Mouse (Mus musculus): ENCODE data around the gene Kif28. TPM values are rescaled to one million over a fixed set of nuclear protein-coding genes. Genes with fewer than 3 reads are reported as not detected.

Kif28 gene
- polyA plus RNA-seq, 1 experiment from 2014 or later = not detected

DNA sequence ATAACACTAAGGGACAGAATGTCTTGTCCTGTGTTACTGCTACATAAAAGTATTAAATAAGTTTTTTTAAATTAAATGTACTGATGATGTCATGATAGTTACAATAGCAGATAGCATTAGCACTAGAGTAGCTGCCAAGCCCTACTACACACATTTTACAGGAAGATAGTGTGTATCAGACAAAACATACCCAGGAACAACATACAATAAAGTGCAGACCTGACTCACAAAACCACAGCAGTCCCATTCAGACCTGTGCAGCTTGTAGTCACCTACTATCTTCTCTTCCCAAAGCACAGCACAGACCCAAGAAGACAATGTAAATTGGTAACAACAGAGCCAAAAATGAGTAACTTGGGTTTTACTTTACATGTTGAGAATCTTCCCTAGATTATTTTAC lies 11.4 kb upstream of the Kif28 start:
- H3K4me3 ChIP-seq (ENCODE audit: low read depth, low read length) = no peak overlapping the region
- H3K36me3 ChIP-seq (ENCODE audit: control insufficient read depth, insufficient read depth) = peaks cover 70% of the 10 kb centered on the region
- no peaks in the 10 kb centered on the region for H3K4me1 ChIP-seq (replicated peaks; ENCODE audit: control insufficient read depth, insufficient read depth, low read length)
- H3K9me3 ChIP-seq (ENCODE audit: control insufficient read depth) = no peaks in the 10 kb centered on the region
- no peaks in the 10 kb centered on the region for H3K27me3 ChIP-seq (replicated peaks; ENCODE audit: control insufficient read depth, insufficient read depth, low read length)
- no peak for TF ChIP-seq CTCF (IDR thresholded peaks at IDR 0.05; ENCODE audit: low read depth)
- no peak overlapping the region for H3K27ac ChIP-seq (ENCODE audit: low read depth, low read length)
- no peak for ATAC-seq
- no peak overlapping the region for H3K9ac ChIP-seq (ENCODE audit: low read depth, low read length)
- H3K4me2 ChIP-seq (replicated peaks; ENCODE audit: low read depth) = no peak overlapping the region

DNA sequence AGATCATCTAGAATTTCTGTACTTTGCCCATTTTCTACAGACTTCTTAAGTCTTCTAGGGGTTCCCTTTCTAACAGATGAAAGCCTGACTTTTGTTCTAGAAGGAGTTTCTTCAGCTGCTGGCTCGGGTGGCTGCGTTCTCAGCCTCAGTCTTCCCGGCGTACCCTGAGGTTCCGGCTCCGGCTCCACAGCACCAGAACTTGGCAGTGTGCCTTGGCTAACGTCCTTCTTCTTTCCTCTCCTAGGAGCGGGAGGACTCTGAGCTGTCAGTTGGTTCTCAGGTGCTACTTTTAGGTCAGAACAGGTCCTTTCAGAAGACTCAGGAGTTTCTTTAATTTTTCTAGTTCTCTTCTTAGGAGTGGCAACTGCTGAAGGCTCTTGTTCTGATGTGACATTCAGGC lies 7.9 kb upstream of the Kif28 start:
- TF ChIP-seq CTCF (IDR thresholded peaks at IDR 0.05; ENCODE audit: low read depth) = no peak
- Histone ChIP-seq H3K36me3 (ENCODE audit: control insufficient read depth, insufficient read depth) (peaks cover 61% of the 10 kb centered on the region), H3K4me3 (ENCODE audit: low read depth, low read length) (no peak overlapping the region), H3K4me1 (replicated peaks; ENCODE audit: control insufficient read depth, insufficient read depth, low read length) (no peaks in the 10 kb centered on the region), H3K9me3 (ENCODE audit: control insufficient read depth) (no peaks in the 10 kb centered on the region), H3K9ac (ENCODE audit: low read depth, low read length) (no peak overlapping the region), H3K4me2 (replicated peaks; ENCODE audit: low read depth) (no peak overlapping the region), H3K27me3 (replicated peaks; ENCODE audit: control insufficient read depth, insufficient read depth, low read length) (no peaks in the 10 kb centered on the region), H3K27ac (ENCODE audit: low read depth, low read length) (0 out of 2 replicates have a peak overlapping the region, but pooled peaks have one; percentile 35)
- no peak for ATAC-seq
- WGBS = 90% methylated on average over 8 of the region's 8 CpGs

DNA sequence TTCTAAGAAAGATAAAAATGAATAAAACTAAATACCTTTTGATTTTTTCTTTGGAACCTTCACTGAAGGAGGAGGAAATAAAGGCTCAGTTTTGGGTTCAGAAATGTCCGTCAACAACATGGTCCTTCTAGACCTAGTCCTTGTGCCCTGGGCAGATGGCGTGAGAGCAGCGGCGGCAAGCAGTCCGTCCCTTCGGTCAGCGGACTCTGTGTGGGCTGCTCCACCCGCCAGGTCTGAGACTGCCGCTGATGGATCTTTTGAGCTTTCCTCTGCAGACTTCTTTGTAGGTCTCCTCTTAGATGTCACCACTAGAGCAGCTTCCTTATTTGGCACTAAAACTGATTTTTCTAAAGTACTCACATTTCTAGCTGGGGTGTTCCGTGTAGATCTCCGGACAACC lies 7.2 kb upstream of the Kif28 start:
- WGBS = 96% methylated on average over 11 of the region's 11 CpGs
- Histone ChIP-seq H3K27ac (ENCODE audit: low read depth, low read length) (no peak overlapping the region), H3K27me3 (replicated peaks; ENCODE audit: control insufficient read depth, insufficient read depth, low read length) (no peaks in the 10 kb centered on the region), H3K4me1 (replicated peaks; ENCODE audit: control insufficient read depth, insufficient read depth, low read length) (no peaks in the 10 kb centered on the region), H3K4me3 (ENCODE audit: low read depth, low read length) (no peak overlapping the region), H3K9me3 (ENCODE audit: control insufficient read depth) (no peaks in the 10 kb centered on the region), H3K9ac (ENCODE audit: low read depth, low read length) (no peak overlapping the region), H3K4me2 (replicated peaks; ENCODE audit: low read depth) (no peak overlapping the region), H3K36me3 (ENCODE audit: control insufficient read depth, insufficient read depth) (peaks cover 59% of the 10 kb centered on the region)
- ATAC-seq = no peak
- no peak for TF ChIP-seq CTCF (IDR thresholded peaks at IDR 0.05; ENCODE audit: low read depth)

DNA sequence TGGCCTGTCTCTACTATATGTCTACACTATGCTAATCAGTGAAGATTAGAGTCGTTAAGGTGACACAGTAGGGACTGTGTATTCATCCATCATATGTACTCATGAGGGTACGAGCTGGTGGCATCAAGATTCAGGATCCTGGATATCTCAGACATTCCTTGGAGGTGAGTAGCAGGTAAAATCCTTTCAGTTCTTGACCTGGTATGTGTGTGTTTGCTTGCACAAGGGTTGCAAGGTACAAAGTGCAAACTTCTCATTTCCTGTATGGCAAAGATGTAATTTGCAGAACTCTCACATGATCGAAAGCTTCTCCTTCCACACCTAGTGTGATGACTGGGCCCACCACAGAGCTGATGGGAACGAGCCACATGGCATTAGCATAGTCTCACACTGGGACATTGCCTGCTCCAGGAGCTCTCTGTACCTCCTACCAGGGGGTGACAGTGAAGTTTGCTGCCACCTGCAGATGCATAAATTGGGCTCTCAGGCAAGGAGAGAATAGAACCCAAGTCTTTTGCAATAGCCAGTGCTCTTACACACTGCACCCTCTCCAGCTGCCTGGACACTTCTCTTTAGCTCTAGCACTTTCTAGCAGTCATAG lies 1.4 kb downstream of the Kif28 start:
- Histone ChIP-seq H3K9ac (ENCODE audit: low read depth, low read length) (no peak overlapping the region), H3K4me1 (replicated peaks; ENCODE audit: control insufficient read depth, insufficient read depth, low read length) (no peaks in the 10 kb centered on the region), H3K27me3 (replicated peaks; ENCODE audit: control insufficient read depth, insufficient read depth, low read length) (no peaks in the 10 kb centered on the region), H3K36me3 (ENCODE audit: control insufficient read depth, insufficient read depth) (peaks cover 24% of the 10 kb centered on the region), H3K27ac (ENCODE audit: low read depth, low read length) (peak overlapping the region; percentile 17; the same call in 1 of the 2 replicates), H3K4me3 (ENCODE audit: low read depth, low read length) (no peak overlapping the region), H3K4me2 (replicated peaks; ENCODE audit: low read depth) (no peak overlapping the region), H3K9me3 (ENCODE audit: control insufficient read depth) (no peaks in the 10 kb centered on the region)
- ATAC-seq = peak; percentile 86
- 41% methylated on average over 4 of the region's 4 CpGs for WGBS
- peak; percentile 31 for TF ChIP-seq CTCF (IDR thresholded peaks at IDR 0.05; ENCODE audit: low read depth)

DNA sequence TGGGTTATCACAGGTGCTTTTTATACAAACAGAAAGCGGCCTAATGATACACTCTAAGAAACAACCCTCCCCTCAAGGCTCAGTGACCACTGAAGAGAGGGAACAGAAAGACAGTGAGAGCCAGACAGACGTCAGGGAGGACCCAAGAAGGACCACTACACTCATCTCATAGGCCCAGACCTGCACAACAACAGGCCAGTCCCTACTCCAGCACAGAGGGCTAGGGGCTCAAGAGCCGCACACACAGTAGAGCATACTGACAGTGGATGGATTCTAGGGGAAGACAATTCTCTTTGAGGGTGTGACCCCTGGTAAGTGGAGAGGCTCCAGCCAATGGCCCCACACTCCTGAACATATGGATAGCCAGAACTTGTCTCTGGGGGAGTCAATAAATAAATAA lies 8.6 kb downstream of the Kif28 start:
- no peak for ATAC-seq
- no peaks in the 10 kb centered on the region for H3K27me3 ChIP-seq (replicated peaks; ENCODE audit: control insufficient read depth, insufficient read depth, low read length)
- H3K27ac ChIP-seq (ENCODE audit: low read depth, low read length) = no peak overlapping the region
- no peaks in the 10 kb centered on the region for H3K4me1 ChIP-seq (replicated peaks; ENCODE audit: control insufficient read depth, insufficient read depth, low read length)
- H3K9ac ChIP-seq (ENCODE audit: low read depth, low read length) = no peak overlapping the region
- H3K9me3 ChIP-seq (ENCODE audit: control insufficient read depth) = no peaks in the 10 kb centered on the region
- no peak overlapping the region for H3K4me3 ChIP-seq (ENCODE audit: low read depth, low read length)
- TF ChIP-seq CTCF (IDR thresholded peaks at IDR 0.05; ENCODE audit: low read depth) = no peak
- WGBS = 88% methylated on average over 3 of the region's 3 CpGs
- H3K36me3 ChIP-seq (ENCODE audit: control insufficient read depth, insufficient read depth) = no peaks in the 10 kb centered on the region
- H3K4me2 ChIP-seq (replicated peaks; ENCODE audit: low read depth) = no peak overlapping the region

DNA sequence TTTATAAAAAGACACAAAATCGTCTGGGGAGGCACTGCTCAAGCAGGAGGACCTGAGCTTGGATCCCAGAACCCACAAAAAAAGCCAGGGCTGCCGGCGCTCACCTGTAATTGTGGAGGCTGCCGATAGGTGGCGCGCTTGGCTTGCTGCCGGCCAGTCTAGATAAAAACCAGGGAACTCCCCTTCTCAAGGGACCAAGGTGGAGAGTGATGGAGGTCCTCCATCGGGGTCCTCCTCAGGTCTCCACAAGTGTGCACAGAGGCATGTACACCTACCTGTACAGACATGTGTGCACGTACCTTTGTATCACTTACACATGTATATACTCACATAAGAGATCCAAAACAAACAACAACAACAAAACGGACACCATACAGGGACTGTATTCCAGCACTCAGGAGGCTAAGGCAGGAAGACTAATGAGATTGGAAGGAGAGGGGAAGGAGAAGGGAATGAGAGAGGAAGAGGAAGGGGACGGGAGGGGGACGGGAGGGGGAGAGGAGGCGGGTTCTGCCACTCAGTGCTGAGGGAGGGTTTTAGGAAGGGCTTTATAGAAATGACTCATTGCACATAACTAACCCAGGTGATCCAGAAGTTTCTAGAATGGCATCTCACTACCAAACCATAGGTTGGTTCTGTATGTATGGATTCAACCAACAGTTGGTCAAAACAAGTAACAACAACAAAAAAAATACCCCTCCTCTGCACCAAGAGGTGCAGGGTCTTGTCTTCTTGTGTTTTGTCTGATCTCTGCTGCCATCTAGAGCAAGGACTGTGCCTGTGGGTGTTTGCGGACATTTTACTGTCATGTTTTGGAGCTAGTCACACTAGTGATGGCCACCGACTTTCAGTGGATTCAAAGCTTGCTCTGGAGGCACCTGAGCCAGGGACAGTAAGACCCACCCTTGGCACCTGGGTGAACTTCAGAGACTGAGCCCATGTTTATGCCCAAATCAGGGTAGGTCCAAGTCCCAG lies 10.3 kb downstream of the Kif28 start:
- no peaks in the 10 kb centered on the region for H3K9me3 ChIP-seq (ENCODE audit: control insufficient read depth)
- 37% methylated on average over 15 of the region's 15 CpGs for WGBS
- no peak overlapping the region for H3K9ac ChIP-seq (ENCODE audit: low read depth, low read length)
- peak; percentile 89 for TF ChIP-seq CTCF (IDR thresholded peaks at IDR 0.05; ENCODE audit: low read depth)
- no peak overlapping the region for H3K4me3 ChIP-seq (ENCODE audit: low read depth, low read length)
- no peak overlapping the region for H3K27ac ChIP-seq (ENCODE audit: low read depth, low read length)
- no peak for ATAC-seq
- H3K4me2 ChIP-seq (replicated peaks; ENCODE audit: low read depth) = no peak overlapping the region
- H3K4me1 ChIP-seq (replicated peaks; ENCODE audit: control insufficient read depth, insufficient read depth, low read length) = no peaks in the 10 kb centered on the region
- no peaks in the 10 kb centered on the region for H3K36me3 ChIP-seq (ENCODE audit: control insufficient read depth, insufficient read depth)
- H3K27me3 ChIP-seq (replicated peaks; ENCODE audit: control insufficient read depth, insufficient read depth, low read length) = no peaks in the 10 kb centered on the region
